Comparison of ENCODE assay signal across 7 mouse cellular contexts in genomic region chr11:101627857-101628559, GRCm38 (mm10). TPM values are rescaled to one million over a fixed set of nuclear protein-coding genes. Genes with fewer than 3 reads are reported as not detected.
A peak's percentile ranks its signal among the peaks of the same experiment; 100 is the strongest.
DNase-seq lines count a peak whose midpoint lies in the region; ATAC-seq lines count a peak whose summit lies in the region.

No protein-coding gene starts in this region.

- peak; percentile 79 for ATAC-seq in common myeloid progenitor, adult 5-6 weeks (replicated peaks; ENCODE audit: low read depth, poor library complexity, severe bottlenecking)
- ATAC-seq in megakaryocyte-erythroid progenitor cell, adult 5-6 weeks (replicated peaks; ENCODE audit: low FRiP score, low TSS enrichment, poor library complexity, severe bottlenecking), result peak; percentile 76

- intact Hi-C loops in left cerebral cortex, postnatal 14 days (cut with DNase I), result no loop called here

- DNase-seq in adrenal gland, adult (ENCODE audit: inconsistent age in 2 of 2, low spot score in 1 of 2), result peak; percentile 89 to 97
- DNase-seq in gastrocnemius, adult 8-10 months (ENCODE audit: low spot score in 2 of 2), result peak; percentile 65 to 74
- DNase-seq in induced T-regulatory cell, adult 2 months (ENCODE audit: low read depth), result peak; percentile 96
- DNase-seq in left cerebral cortex, postnatal 14 days (ENCODE audit: low spot score in 2 of 2), result peak; percentile 83 to 85
- peak; percentile 88 for DNase-seq in skeletal muscle tissue, adult 2 months (ENCODE audit: low read depth, low spot score)

RNA-seq across cellular contexts. Expression of gene Rdm1, which starts 1.0 kb away (rescaled TPM):
- 11.0 and 14.9 TPM in 2 replicates for total RNA-seq in common myeloid progenitor, adult 5-6 weeks (2017)
- total RNA-seq in gastrocnemius, adult 8-10 months (2022), result 10 to 100 TPM; 29.7 to 40.5 (median 33.7) TPM
- total RNA-seq in left cerebral cortex, postnatal 14 days (2021), result 1 to 10 TPM; 4.3 to 4.9 TPM
- 13.0 and 21.8 TPM in 2 replicates for total RNA-seq in megakaryocyte-erythroid progenitor cell, adult 5-6 weeks (2014; fragmentation: Nextera tagmentation)
- 2.0 and 5.3 TPM in 2 replicates for total RNA-seq in megakaryocyte-erythroid progenitor cell, adult 5-6 weeks (2017)

RNA-seq across cellular contexts. Expression of gene Gm11634, which starts 29.0 kb away (rescaled TPM):
- not detected in 2 replicates for total RNA-seq in common myeloid progenitor, adult 5-6 weeks (2017)
- not detected for total RNA-seq in gastrocnemius, adult 8-10 months (2022)
- not detected for total RNA-seq in left cerebral cortex, postnatal 14 days (2021)
- total RNA-seq in megakaryocyte-erythroid progenitor cell, adult 5-6 weeks (2014; fragmentation: Nextera tagmentation), result not detected in 2 replicates
- not detected in 2 replicates for total RNA-seq in megakaryocyte-erythroid progenitor cell, adult 5-6 weeks (2017)

RNA-seq across cellular contexts. Expression of gene Arl4d, which starts 37.3 kb away (rescaled TPM):
- 0.53 and 1.5 TPM in 2 replicates for total RNA-seq in common myeloid progenitor, adult 5-6 weeks (2017)
- 10 to 100 TPM in 1 of 4 experiments, 1 to 10 TPM in 3; 4.6 to 10.2 (median 5.7) TPM for total RNA-seq in gastrocnemius, adult 8-10 months (2022)
- total RNA-seq in left cerebral cortex, postnatal 14 days (2021), result 10 to 100 TPM; 23.2 to 39.8 TPM
- 0.22 TPM in 1 of 2 replicates, not detected in the other for total RNA-seq in megakaryocyte-erythroid progenitor cell, adult 5-6 weeks (2014; fragmentation: Nextera tagmentation)
- total RNA-seq in megakaryocyte-erythroid progenitor cell, adult 5-6 weeks (2017), result 5.8 TPM in 1 of 2 replicates, not detected in the other

RNA-seq across cellular contexts. Expression of gene Tmem106a, which starts 46.0 kb away (rescaled TPM):
- total RNA-seq in common myeloid progenitor, adult 5-6 weeks (2017), result 0.50 and 2.9 TPM in 2 replicates
- 1 to 10 TPM in 2 of 4 experiments, under 1 TPM in 2; 0.61 to 1.8 (median 1.0) TPM for total RNA-seq in gastrocnemius, adult 8-10 months (2022)
- total RNA-seq in left cerebral cortex, postnatal 14 days (2021), result 1 to 10 TPM; 1.3 to 2.0 TPM
- 0.85 and 1.7 TPM in 2 replicates for total RNA-seq in megakaryocyte-erythroid progenitor cell, adult 5-6 weeks (2014; fragmentation: Nextera tagmentation)
- total RNA-seq in megakaryocyte-erythroid progenitor cell, adult 5-6 weeks (2017), result 0.80 TPM in 1 of 2 replicates, not detected in the other

Comparison
In these comparisons a context has a peak if more than half of its experiments do, and no peak if none do; other contexts are left out.
1. Peak in every context shown above with its lines: DNase-seq and ATAC-seq.